Mouse (Mus musculus): Measurements from ENCODE around the gene Trim54. TPM values are rescaled to one million over a fixed set of nuclear protein-coding genes. Genes with fewer than 3 reads are reported as not detected.

Trim54 gene
- total and polyA plus RNA-seq, 3 experiments: not detected

- Histone ChIP-seq H3K36me3 (replicated peaks) (no peaks in the 10 kb centered on the region), H3K4me3 (ENCODE audit: low read depth, low read length) (no peak overlapping the region), H3K27me3 (ENCODE audit: insufficient read depth, low read length) (peaks cover 25% of the 10 kb centered on the region), H3K9me3 (replicated peaks) (no peaks in the 10 kb centered on the region), H3K4me1 (ENCODE audit: insufficient read depth, low read depth, low read length) (no peaks in the 10 kb centered on the region)
- DNase-seq (ENCODE audit: low spot score) (no peak), ATAC-seq (ENCODE audit: extremely low read depth, insufficient number of reproducible peaks, low FRiP score, poor library complexity, severe bottlenecking) (no peak)
- TF ChIP-seq CTCF (IDR thresholded peaks at IDR 0.05; ENCODE audit: low read depth, low read length) (no peak), GATA1 (IDR thresholded peaks at IDR 0.05; ENCODE audit: borderline replicate concordance, low read length) (no peak)
These were observed 400 bp downstream of the Trim54 start for GRCm38 (mm10) chr5:31116912-31117311.

GRCm38 (mm10) chr5:31121111-31121510 lies 4.6 kb downstream of the Trim54 start:
- ATAC-seq (ENCODE audit: extremely low read depth, insufficient number of reproducible peaks, low FRiP score, poor library complexity, severe bottlenecking) (no peak), DNase-seq (ENCODE audit: low spot score) (no peak)
- no peak overlapping the region for H3K4me3 ChIP-seq (ENCODE audit: low read depth, low read length)
- no peaks in the 10 kb centered on the region for H3K36me3 ChIP-seq (replicated peaks)
- H3K9me3 ChIP-seq (replicated peaks): no peaks in the 10 kb centered on the region
- peaks cover 34% of the 10 kb centered on the region for H3K27me3 ChIP-seq (ENCODE audit: insufficient read depth, low read length)
- no peaks in the 10 kb centered on the region for H3K4me1 ChIP-seq (ENCODE audit: insufficient read depth, low read depth, low read length)
- TF ChIP-seq GATA2 (IDR thresholded peaks at IDR 0.05; ENCODE audit: borderline replicate concordance, low read depth, low read length) (no peak), TAL1 (conservative IDR thresholded peaks at IDR 0.05; ENCODE audit: low read depth, low read length) (no peak), GATA1 (IDR thresholded peaks at IDR 0.05; ENCODE audit: borderline replicate concordance, low read length) (no peak), POLR2AphosphoS5 (IDR thresholded peaks at IDR 0.05; ENCODE audit: insufficient replicate concordance, low read depth, low read length) (no peak), CTCF (IDR thresholded peaks at IDR 0.05; ENCODE audit: low read depth, low read length) (no peak)

- no peaks in the 10 kb centered on the region for H3K36me3 ChIP-seq (replicated peaks)
- no peak for ATAC-seq (ENCODE audit: extremely low read depth, insufficient number of reproducible peaks, low FRiP score, poor library complexity, severe bottlenecking)
- no peak for DNase-seq (ENCODE audit: low spot score)
- H3K4me3 ChIP-seq (ENCODE audit: low read depth, low read length): no peak overlapping the region
- peaks cover 22% of the 10 kb centered on the region; the same call in 1 of the 2 replicates for H3K27me3 ChIP-seq (ENCODE audit: insufficient read depth, low read length)
- H3K9me3 ChIP-seq (replicated peaks): no peaks in the 10 kb centered on the region
- TF ChIP-seq POLR2AphosphoS5 (IDR thresholded peaks at IDR 0.05; ENCODE audit: insufficient replicate concordance, low read depth, low read length) (no peak), GATA2 (IDR thresholded peaks at IDR 0.05; ENCODE audit: borderline replicate concordance, low read depth, low read length) (no peak), GATA1 (IDR thresholded peaks at IDR 0.05; ENCODE audit: borderline replicate concordance, low read length) (no peak), CTCF (IDR thresholded peaks at IDR 0.05; ENCODE audit: low read depth, low read length) (no peak), TAL1 (conservative IDR thresholded peaks at IDR 0.05; ENCODE audit: low read depth, low read length) (no peak)
- no peaks in the 10 kb centered on the region for H3K4me1 ChIP-seq (ENCODE audit: insufficient read depth, low read depth, low read length)
These were observed 7.0 kb downstream of the Trim54 start for GRCm38 (mm10) chr5:31123481-31123880.

- no peak for TF ChIP-seq POLR2AphosphoS5 (IDR thresholded peaks at IDR 0.05; ENCODE audit: insufficient replicate concordance, low read depth, low read length)
- no peak for TF ChIP-seq GATA1 (IDR thresholded peaks at IDR 0.05; ENCODE audit: borderline replicate concordance, low read length)
- TF ChIP-seq GATA2 (IDR thresholded peaks at IDR 0.05; ENCODE audit: borderline replicate concordance, low read depth, low read length): no peak
- no peak for TF ChIP-seq CTCF (IDR thresholded peaks at IDR 0.05; ENCODE audit: low read depth, low read length)
- Histone ChIP-seq H3K27me3 (ENCODE audit: insufficient read depth, low read length) (peaks cover 27% of the 10 kb centered on the region), H3K4me3 (ENCODE audit: low read depth, low read length) (no peak overlapping the region), H3K4me1 (ENCODE audit: insufficient read depth, low read depth, low read length) (no peaks in the 10 kb centered on the region), H3K9me3 (replicated peaks) (no peaks in the 10 kb centered on the region), H3K36me3 (replicated peaks) (no peaks in the 10 kb centered on the region)
- ATAC-seq (ENCODE audit: extremely low read depth, insufficient number of reproducible peaks, low FRiP score, poor library complexity, severe bottlenecking) (no peak), DNase-seq (ENCODE audit: low spot score) (no peak)
These were observed 9.5 kb downstream of the Trim54 start for GRCm38 (mm10) chr5:31126050-31126449.

GRCm38 (mm10) chr5:31136730-31137424 lies 20.4 kb downstream of the Trim54 start:
- Histone ChIP-seq H3K27me3 (ENCODE audit: insufficient read depth, low read length) (peaks cover 38% of the 10 kb centered on the region), H3K4me3 (ENCODE audit: low read depth, low read length) (no peak overlapping the region), H3K36me3 (replicated peaks) (peaks cover 8% of the 10 kb centered on the region), H3K9me3 (replicated peaks) (peaks cover 7% of the 10 kb centered on the region), H3K4me1 (ENCODE audit: insufficient read depth, low read depth, low read length) (peaks cover 5% of the 10 kb centered on the region; the same call in 1 of the 2 replicates)
- TF ChIP-seq POLR2AphosphoS5 (IDR thresholded peaks at IDR 0.05; ENCODE audit: insufficient replicate concordance, low read depth, low read length) (no peak), TAL1 (conservative IDR thresholded peaks at IDR 0.05; ENCODE audit: low read depth, low read length) (no peak), GATA2 (IDR thresholded peaks at IDR 0.05; ENCODE audit: borderline replicate concordance, low read depth, low read length) (no peak), GATA1 (IDR thresholded peaks at IDR 0.05; ENCODE audit: borderline replicate concordance, low read length) (no peak), CTCF (IDR thresholded peaks at IDR 0.05; ENCODE audit: low read depth, low read length) (no peak)
- DNase-seq (ENCODE audit: low spot score) (no peak), ATAC-seq (ENCODE audit: extremely low read depth, insufficient number of reproducible peaks, low FRiP score, poor library complexity, severe bottlenecking) (no peak)

GRCm38 (mm10) chr5:31137658-31138057 lies 21.1 kb downstream of the Trim54 start:
- Histone ChIP-seq H3K27me3 (ENCODE audit: insufficient read depth, low read length) (peaks cover 30% of the 10 kb centered on the region), H3K4me1 (ENCODE audit: insufficient read depth, low read depth, low read length) (peaks cover 5% of the 10 kb centered on the region; the same call in 1 of the 2 replicates), H3K4me3 (ENCODE audit: low read depth, low read length) (no peak overlapping the region), H3K9me3 (replicated peaks) (peaks cover 7% of the 10 kb centered on the region), H3K36me3 (replicated peaks) (peaks cover 12% of the 10 kb centered on the region)
- DNase-seq (ENCODE audit: low spot score): no peak
- no peak for TF ChIP-seq GATA2 (IDR thresholded peaks at IDR 0.05; ENCODE audit: borderline replicate concordance, low read depth, low read length)
- TF ChIP-seq POLR2AphosphoS5 (IDR thresholded peaks at IDR 0.05; ENCODE audit: insufficient replicate concordance, low read depth, low read length): no peak
- no peak for TF ChIP-seq CTCF (IDR thresholded peaks at IDR 0.05; ENCODE audit: low read depth, low read length)
- TF ChIP-seq TAL1 (conservative IDR thresholded peaks at IDR 0.05; ENCODE audit: low read depth, low read length): no peak
- no peak for TF ChIP-seq GATA1 (IDR thresholded peaks at IDR 0.05; ENCODE audit: borderline replicate concordance, low read length)
- no peak for ATAC-seq (ENCODE audit: extremely low read depth, insufficient number of reproducible peaks, low FRiP score, poor library complexity, severe bottlenecking)
